Mouse (Mus musculus): Measurements from ENCODE around the gene Tbx2. TPM values are rescaled to one million over a fixed set of nuclear protein-coding genes. Genes with fewer than 3 reads are reported as not detected.

Gene Tbx2
- polyA plus RNA-seq, 1 experiment from 2014 or later, result 14.2 TPM

DNA sequence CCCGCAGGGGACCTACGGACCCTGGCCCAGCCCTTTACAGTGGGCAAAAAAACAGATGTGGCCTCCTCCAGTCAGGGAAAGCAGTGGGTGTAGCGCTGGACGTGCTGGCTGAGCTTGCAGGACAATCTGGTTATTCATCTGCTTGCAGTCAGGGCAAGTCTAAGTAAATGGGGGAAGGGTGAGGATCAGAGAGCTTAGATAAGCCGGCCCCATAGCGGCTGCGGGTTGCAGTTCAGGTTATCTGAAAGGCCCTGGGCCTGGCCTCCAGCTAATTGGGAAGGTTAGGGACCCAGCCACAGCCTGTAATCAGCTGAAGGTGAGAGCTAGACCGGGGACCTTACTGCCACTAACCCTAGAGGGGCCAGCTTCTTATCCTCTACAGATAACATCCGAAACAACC, 5.0 kb upstream of the Tbx2 start:
- WGBS, result 23% methylated on average over 9 of the region's 9 CpGs
- Histone ChIP-seq H3K9me3 (no peaks in the 10 kb centered on the region), H3K9ac (peak overlapping the region; percentile 40; the same call in 1 of the 2 replicates), H3K4me2 (0 out of 2 replicates have a peak overlapping the region, but pooled peaks have one; percentile 5), H3K36me3 (no peaks in the 10 kb centered on the region), H3K4me3 (no peak overlapping the region), H3K27ac (no peak overlapping the region; the same call in 1 of the 2 replicates), H3K27me3 (peaks cover 46% of the 10 kb centered on the region), H3K4me1 (peaks cover 60% of the 10 kb centered on the region)
- ATAC-seq (ENCODE audit: insufficient number of reproducible peaks, insufficient read depth, low FRiP score, low TSS enrichment, low read depth), result no peak

DNA sequence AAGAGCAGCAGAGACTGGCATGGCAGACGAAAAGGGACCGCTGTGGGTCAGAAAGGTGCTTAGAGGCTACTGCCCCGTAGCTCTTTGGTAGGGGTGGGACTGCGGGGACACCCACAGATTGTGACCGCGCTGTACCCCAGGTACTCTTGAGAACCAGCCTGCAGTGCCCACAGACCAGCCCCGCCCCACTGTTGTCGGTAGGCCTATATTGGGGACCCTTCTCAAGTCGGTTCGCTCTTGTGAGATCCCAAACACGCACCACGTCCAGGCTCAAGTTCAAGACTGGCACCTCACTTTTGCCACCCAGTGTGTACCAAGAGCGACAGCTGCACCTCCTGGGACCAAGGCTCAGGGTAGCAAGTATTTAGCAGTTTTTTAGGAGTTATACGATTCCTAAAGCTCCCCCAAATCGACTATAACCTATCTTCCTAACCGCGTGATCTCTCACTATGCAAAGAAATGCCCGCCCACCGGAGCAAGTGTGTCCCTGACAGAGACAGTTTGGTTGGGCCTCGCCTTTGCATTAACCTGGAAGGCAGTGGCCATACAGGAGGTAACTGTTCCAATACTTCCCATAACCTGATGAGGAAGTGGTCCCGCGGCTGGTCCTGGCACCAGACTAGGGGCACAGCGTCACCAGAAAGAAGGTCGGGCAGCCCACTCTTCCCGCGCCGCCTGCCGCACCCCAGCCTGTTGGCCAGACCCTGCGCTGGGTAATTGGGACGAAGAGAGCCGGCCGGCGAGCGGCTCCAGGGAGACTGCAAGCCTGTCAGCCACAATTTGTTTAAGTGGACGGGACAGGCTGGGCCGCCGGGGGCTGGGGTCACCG, 3.4 kb upstream of the Tbx2 start:
- Histone ChIP-seq H3K4me3 (peak overlapping the region; percentile 88), H3K4me1 (peaks cover 51% of the 10 kb centered on the region), H3K9ac (peak overlapping the region; percentile 100), H3K27ac (peak overlapping the region; percentile 99), H3K27me3 (peaks cover 46% of the 10 kb centered on the region), H3K4me2 (peak overlapping the region; percentile 86), H3K9me3 (no peaks in the 10 kb centered on the region), H3K36me3 (no peaks in the 10 kb centered on the region)
- 10% methylated on average over 38 of the region's 38 CpGs for WGBS
- no peak for ATAC-seq (ENCODE audit: insufficient number of reproducible peaks, insufficient read depth, low FRiP score, low TSS enrichment, low read depth)

DNA sequence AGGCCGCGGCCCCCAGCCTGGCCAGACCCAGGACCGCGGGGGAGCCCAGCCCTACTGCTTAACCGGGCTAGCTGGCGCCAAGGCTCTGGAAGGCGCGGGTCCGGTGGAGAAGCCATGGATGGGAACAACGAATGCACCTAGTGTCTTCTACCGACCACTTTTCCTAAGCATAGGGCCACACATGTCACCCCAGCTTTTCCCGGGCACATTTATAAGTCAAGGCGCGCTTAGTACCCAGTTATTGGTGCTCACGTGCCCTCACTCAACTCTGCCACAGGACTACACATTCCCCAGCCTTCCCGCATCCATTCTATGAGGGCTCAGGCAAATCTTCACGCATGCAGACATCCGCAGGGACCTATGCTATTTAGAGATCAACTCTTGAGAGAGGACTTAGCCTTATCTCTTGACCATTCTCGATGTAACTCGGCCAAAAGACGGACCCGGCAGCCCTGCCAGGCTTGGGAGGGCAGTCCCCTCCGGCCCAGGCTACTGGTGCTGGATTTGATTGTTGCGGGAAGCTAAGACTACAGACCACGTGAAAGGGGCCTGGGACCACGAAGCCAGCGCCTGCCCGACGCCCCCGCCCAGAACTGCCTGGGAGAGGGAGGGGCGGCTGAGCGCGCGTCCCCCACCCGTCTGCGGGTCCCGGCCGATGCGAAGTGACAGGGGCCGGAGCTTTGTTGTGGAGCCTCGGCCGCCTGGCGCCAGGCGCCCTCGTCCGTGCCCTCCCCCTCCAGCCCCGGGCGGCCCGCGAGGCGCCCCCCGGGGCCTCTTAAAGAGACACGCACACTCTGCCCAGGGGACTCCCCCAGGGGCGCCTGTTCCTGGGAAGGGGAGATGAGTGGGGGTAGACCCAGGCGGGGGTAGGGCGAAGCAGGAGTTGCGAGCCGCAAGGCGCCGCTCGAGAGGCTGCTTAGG, 2.6 kb upstream of the Tbx2 start:
- under 1% methylated on average over 60 of the region's 61 CpGs for WGBS
- Histone ChIP-seq H3K4me3 (peak overlapping the region; percentile 88), H3K4me2 (peak overlapping the region; percentile 86), H3K27ac (peak overlapping the region; percentile 99), H3K27me3 (peaks cover 46% of the 10 kb centered on the region), H3K36me3 (no peaks in the 10 kb centered on the region), H3K9me3 (no peaks in the 10 kb centered on the region), H3K4me1 (peaks cover 49% of the 10 kb centered on the region), H3K9ac (peak overlapping the region; percentile 100)
- ATAC-seq (ENCODE audit: insufficient number of reproducible peaks, insufficient read depth, low FRiP score, low TSS enrichment, low read depth), result no peak; the same call in 1 of the 2 replicates

DNA sequence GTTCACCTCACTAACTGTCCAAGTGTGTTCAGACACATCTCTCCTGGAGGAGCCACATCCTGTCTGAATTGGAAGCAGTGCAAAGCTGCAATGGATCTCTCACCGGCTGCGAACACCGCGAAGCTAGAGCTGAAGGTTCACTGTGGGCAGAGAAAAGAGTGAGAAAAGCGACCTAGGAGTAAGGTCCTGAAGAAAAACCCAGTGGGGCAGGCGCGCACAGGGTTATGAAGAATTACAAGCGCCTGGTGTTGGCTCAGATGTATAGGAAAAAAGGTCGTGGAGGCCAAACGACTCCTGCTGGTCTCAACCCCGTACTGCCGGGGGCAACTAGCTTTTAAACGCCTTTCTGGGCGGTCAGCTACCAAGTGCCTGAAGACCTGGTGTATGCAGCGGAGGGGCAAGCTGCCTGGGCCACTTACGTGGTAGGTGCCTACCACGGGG, 1.4 kb upstream of the Tbx2 start:
- Histone ChIP-seq H3K4me3 (peak overlapping the region; percentile 88), H3K9ac (peak overlapping the region; percentile 100), H3K9me3 (no peaks in the 10 kb centered on the region), H3K4me2 (peak overlapping the region; percentile 86), H3K27ac (peak overlapping the region; percentile 99), H3K36me3 (peaks cover 6% of the 10 kb centered on the region; the same call in 1 of the 2 replicates), H3K4me1 (peaks cover 49% of the 10 kb centered on the region), H3K27me3 (peaks cover 47% of the 10 kb centered on the region)
- 2% methylated on average over 17 of the region's 17 CpGs for WGBS
- ATAC-seq (ENCODE audit: insufficient number of reproducible peaks, insufficient read depth, low FRiP score, low TSS enrichment, low read depth), result no peak

DNA sequence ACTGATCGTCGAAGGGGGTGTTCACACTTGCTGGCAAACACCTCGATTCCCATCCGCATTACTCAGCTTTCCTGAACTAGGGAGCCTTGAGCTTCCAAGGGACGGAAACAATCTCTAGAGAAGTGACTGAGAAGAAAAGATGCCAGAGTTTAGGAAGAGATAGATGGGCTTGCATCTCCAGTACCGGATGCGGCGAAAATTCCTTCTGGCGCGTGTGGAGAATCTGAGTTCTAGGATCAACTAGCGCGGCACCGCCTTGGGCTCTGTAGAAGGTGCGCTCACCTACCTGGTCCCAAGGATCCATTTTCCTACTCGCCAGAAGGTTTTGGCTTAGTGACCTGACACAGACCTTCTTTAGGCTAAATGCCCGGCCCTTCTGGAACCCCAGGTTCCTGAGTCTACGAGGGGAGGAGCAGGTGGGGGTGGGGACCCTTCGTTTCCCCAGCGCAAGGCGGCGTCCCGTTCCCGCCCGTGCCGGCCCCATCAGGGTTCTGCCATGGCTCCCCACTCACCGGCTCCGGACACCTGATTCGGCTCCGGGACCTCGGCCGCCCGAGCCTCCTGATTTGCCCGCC, 608 bp upstream of the Tbx2 start:
- peak overlapping the region; percentile 99 for H3K27ac ChIP-seq
- peaks cover 50% of the 10 kb centered on the region for H3K4me1 ChIP-seq
- ATAC-seq (ENCODE audit: insufficient number of reproducible peaks, insufficient read depth, low FRiP score, low TSS enrichment, low read depth), result 0 out of 2 replicates have a peak, but pooled peaks have one; percentile 5
- H3K4me3 ChIP-seq, result peak overlapping the region; percentile 88
- peaks cover 10% of the 10 kb centered on the region; the same call in 1 of the 2 replicates for H3K36me3 ChIP-seq
- peaks cover 47% of the 10 kb centered on the region for H3K27me3 ChIP-seq
- WGBS, result under 1% methylated on average over 33 of the region's 33 CpGs
- H3K4me2 ChIP-seq, result peak overlapping the region; percentile 86
- H3K9me3 ChIP-seq, result no peaks in the 10 kb centered on the region
- peak overlapping the region; percentile 100 for H3K9ac ChIP-seq

DNA sequence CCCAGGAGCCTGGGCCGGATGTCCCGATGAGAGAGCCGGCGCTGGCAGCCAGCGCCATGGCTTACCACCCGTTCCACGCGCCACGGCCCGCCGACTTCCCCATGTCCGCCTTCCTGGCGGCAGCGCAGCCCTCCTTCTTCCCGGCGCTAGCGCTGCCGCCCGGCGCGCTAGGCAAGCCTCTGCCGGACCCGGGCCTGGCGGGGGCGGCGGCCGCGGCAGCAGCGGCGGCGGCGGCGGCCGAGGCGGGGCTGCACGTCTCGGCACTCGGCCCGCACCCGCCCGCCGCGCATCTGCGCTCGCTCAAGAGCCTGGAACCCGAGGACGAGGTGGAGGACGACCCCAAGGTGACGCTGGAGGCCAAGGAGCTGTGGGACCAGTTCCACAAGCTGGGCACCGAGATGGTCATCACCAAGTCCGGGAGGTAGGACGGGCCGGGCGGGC, 750 bp downstream of the Tbx2 start:
- Histone ChIP-seq H3K4me2 (peak overlapping the region; percentile 86), H3K36me3 (peaks cover 22% of the 10 kb centered on the region), H3K4me3 (peak overlapping the region; percentile 88), H3K4me1 (peaks cover 43% of the 10 kb centered on the region), H3K27ac (peak overlapping the region; percentile 99), H3K27me3 (peaks cover 39% of the 10 kb centered on the region), H3K9ac (peak overlapping the region; percentile 100), H3K9me3 (no peaks in the 10 kb centered on the region)
- ATAC-seq (ENCODE audit: insufficient number of reproducible peaks, insufficient read depth, low FRiP score, low TSS enrichment, low read depth), result no peak
- under 1% methylated on average over 51 of the region's 54 CpGs for WGBS

DNA sequence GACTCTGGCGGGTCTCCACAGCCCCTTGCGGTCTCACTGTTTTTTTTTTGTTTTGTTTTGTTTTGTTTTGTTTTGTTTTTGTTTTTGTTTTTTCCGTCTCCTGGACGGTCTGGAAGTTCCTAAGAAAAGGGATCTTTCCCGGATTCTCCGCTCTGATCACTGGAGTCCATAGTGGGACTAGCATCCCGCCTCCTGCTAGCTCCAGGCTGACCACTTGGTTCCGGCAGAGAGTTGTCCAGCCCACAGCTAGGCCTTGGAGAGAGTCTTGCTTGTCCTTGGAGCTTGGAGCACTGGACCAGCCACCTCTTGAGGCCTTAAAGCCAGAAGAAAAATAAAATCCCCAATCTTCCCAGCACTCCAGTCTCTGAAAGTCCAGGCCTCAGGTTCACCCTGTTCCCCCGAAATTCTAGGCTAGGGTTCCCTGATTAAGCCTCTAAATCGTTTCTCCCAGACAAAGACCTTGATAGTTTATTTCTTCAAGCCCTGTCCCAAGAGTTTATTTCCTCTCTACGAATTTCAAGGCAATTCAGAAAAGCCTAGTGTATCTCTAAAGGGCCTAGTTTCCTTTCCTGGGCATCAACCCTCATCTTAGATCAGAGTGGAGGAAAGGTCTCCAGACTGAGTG, 1.5 kb downstream of the Tbx2 start:
- Histone ChIP-seq H3K27me3 (peaks cover 36% of the 10 kb centered on the region), H3K4me1 (peaks cover 41% of the 10 kb centered on the region), H3K4me2 (peak overlapping the region; percentile 86), H3K9me3 (no peaks in the 10 kb centered on the region), H3K4me3 (peak overlapping the region; percentile 88), H3K9ac (peak overlapping the region; percentile 100), H3K36me3 (peaks cover 25% of the 10 kb centered on the region), H3K27ac (peak overlapping the region; percentile 99)
- ATAC-seq (ENCODE audit: insufficient number of reproducible peaks, insufficient read depth, low FRiP score, low TSS enrichment, low read depth), result no peak
- 3% methylated on average over 11 of the region's 11 CpGs for WGBS

DNA sequence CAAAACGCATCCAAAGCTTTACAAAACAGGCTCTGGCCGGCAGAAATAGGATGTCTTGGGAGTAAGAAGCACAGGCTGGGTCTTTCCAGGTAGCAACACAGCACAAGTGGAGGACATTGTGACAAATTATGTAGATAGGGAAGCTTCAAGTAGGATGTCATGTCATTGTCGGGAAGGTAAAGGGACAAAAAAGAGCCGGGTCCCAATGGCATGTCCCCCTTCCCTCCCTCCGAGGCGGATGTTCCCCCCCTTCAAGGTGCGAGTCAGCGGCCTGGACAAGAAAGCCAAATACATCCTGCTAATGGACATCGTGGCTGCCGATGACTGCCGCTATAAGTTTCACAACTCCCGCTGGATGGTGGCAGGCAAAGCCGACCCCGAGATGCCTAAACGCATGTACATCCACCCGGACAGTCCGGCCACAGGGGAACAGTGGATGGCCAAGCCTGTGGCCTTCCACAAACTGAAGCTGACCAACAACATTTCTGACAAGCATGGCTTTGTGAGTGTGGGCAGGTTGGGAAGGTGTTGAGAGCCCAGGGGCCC, 2.1 kb downstream of the Tbx2 start:
- peak overlapping the region; percentile 86 for H3K4me2 ChIP-seq
- peaks cover 33% of the 10 kb centered on the region for H3K27me3 ChIP-seq
- H3K9ac ChIP-seq, result peak overlapping the region; percentile 100
- WGBS, result 2% methylated on average over 17 of the region's 17 CpGs
- H3K36me3 ChIP-seq, result peaks cover 27% of the 10 kb centered on the region
- no peaks in the 10 kb centered on the region for H3K9me3 ChIP-seq
- H3K4me3 ChIP-seq, result peak overlapping the region; percentile 88
- peak overlapping the region; percentile 99 for H3K27ac ChIP-seq
- H3K4me1 ChIP-seq, result peaks cover 37% of the 10 kb centered on the region
- ATAC-seq (ENCODE audit: insufficient number of reproducible peaks, insufficient read depth, low FRiP score, low TSS enrichment, low read depth), result no peak

DNA sequence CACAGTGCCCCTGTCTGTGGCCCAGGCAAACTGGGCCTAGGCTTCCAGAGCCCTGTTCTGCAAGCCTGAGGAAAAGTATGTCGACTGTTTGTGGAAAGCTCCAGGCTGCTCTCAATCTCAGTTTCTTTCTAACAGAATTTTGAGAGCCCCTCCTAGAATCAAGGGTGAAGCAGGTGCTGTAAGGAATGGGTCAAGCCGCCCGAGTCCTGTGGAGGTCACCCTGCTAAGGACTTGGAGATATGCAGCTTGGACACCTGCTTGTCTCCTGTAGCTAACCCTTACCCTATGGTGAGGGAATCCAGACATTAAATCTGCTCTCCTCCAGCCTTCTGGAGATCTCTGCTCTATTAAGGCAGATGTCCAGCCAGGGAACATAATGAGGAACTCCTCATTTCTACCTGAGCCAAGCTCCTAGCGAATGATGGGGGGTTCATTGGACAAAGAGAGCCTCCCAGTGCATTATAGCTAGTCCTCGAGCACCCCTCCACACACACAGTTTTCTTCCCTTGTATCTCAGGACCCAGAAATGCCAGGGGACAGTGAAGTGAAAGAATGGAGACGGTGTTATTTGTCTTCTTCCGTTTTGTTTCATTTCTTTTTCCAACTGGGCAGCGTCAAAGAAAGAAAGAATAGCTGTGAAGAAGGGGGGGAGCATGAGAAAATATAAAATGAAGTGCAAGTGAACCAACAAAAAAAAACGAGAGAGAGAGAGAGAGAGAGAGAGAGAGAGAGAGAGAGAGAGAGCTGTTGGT, 2.8 kb downstream of the Tbx2 start:
- H3K9ac ChIP-seq, result peak overlapping the region; percentile 100

More for the DNA sequence above, 2.8 kb downstream of the Tbx2 start:
- Histone ChIP-seq H3K9me3 (no peaks in the 10 kb centered on the region), H3K4me2 (peak overlapping the region; percentile 86), H3K27ac (peak overlapping the region; percentile 99), H3K4me1 (peaks cover 37% of the 10 kb centered on the region), H3K27me3 (peaks cover 34% of the 10 kb centered on the region), H3K4me3 (peak overlapping the region; percentile 88), H3K36me3 (peaks cover 34% of the 10 kb centered on the region)
- no peak for ATAC-seq (ENCODE audit: insufficient number of reproducible peaks, insufficient read depth, low FRiP score, low TSS enrichment, low read depth)
- WGBS, result 3% methylated on average over 9 of the region's 9 CpGs
